Mouse (Mus musculus): ENCODE results near the gene Ifi35. TPM values are rescaled to one million over a fixed set of nuclear protein-coding genes. Genes with fewer than 3 reads are reported as not detected.
A peak's percentile ranks its signal among the peaks of the same experiment; 100 is the strongest.
"Not testable (repeated sequence)": the region's sequence is repeated elsewhere in the genome, so short reads cannot be mapped to it uniquely, and the experiment has no call there.

Gene Ifi35
- polyA plus RNA-seq, 1 experiment from 2014 or later = 17.1 TPM

- Histone ChIP-seq H3K9ac (ENCODE audit: low read length) (peak overlapping the region; percentile 83), H3K27ac (replicated peaks in 1 of 2; ENCODE audit: control insufficient read depth in 1 of 2, insufficient read depth in 1 of 2, low read depth in 2 of 2, low read length in 2 of 2) (peak overlapping the region; percentile 78 to 89), H3K4me1 (ENCODE audit: control insufficient read depth in 2 of 2, insufficient read depth in 2 of 2, low read length in 2 of 2) (peaks cover 17 to 41% of the 10 kb centered on the region in 2 experiments), H3K9me3 (ENCODE audit: control insufficient read depth, low read length) (no peaks in the 10 kb centered on the region), H3K4me2 (ENCODE audit: low read length) (peak overlapping the region; percentile 98), H3K36me3 (ENCODE audit: control insufficient read depth, insufficient read depth, low read length) (peaks cover 25% of the 10 kb centered on the region), H3K4me3 (ENCODE audit: control insufficient read depth in 1 of 2, insufficient read depth in 1 of 2, low read depth in 1 of 2, low read length in 2 of 2) (peak overlapping the region; percentile 69 to 80), H3K27me3 (ENCODE audit: control insufficient read depth, insufficient read depth, low read length) (no peaks in the 10 kb centered on the region)
- peak; percentile 49 for ATAC-seq (ENCODE audit: insufficient number of reproducible peaks, insufficient read depth, low FRiP score, low read depth)
- WGBS = under 1% methylated on average over 50 of the region's 51 CpGs
Measured at GRCm38 (mm10) chr11:101465101-101465868, 17.1 kb downstream of the Ifi35 start.

- Histone ChIP-seq H3K27me3 (ENCODE audit: control insufficient read depth, insufficient read depth, low read length) (no peaks in the 10 kb centered on the region), H3K4me3 (ENCODE audit: control insufficient read depth in 1 of 2, insufficient read depth in 1 of 2, low read depth in 1 of 2, low read length in 2 of 2) (peak within 1 kb of the TSS; percentile 69 to 80), H3K9me3 (ENCODE audit: control insufficient read depth, low read length) (no peaks in the 10 kb centered on the region), H3K36me3 (ENCODE audit: control insufficient read depth, insufficient read depth, low read length) (peaks cover 19% of the 10 kb centered on the region), H3K9ac (ENCODE audit: low read length) (peak within 1 kb of the TSS; percentile 83), H3K4me2 (ENCODE audit: low read length) (peak within 1 kb of the TSS; percentile 98), H3K27ac (replicated peaks in 1 of 2; ENCODE audit: control insufficient read depth in 1 of 2, insufficient read depth in 1 of 2, low read depth in 2 of 2, low read length in 2 of 2) (peak within 1 kb of the TSS; percentile 78 to 89), H3K4me1 (ENCODE audit: control insufficient read depth in 2 of 2, insufficient read depth in 2 of 2, low read length in 2 of 2) (peaks cover 17 to 41% of the 10 kb centered on the region in 2 experiments)
- 2% methylated on average over 56 of the region's 60 CpGs for WGBS
- ATAC-seq (ENCODE audit: insufficient number of reproducible peaks, insufficient read depth, low FRiP score, low read depth) = peak; percentile 61
Measured at GRCm38 (mm10) chr11:101465869-101466551, 17.8 kb downstream of the Ifi35 start, which contains the start of gene Vat1. Gene Vat1 (minus strand): TSS chr11:101466230.

GRCm38 (mm10) chr11:101466552-101466950, 18.3 kb downstream of the Ifi35 start:
- peak overlapping the region; percentile 83 for H3K9ac ChIP-seq (ENCODE audit: low read length)
- peaks cover 17 to 41% of the 10 kb centered on the region in 2 experiments for H3K4me1 ChIP-seq (ENCODE audit: control insufficient read depth in 2 of 2, insufficient read depth in 2 of 2, low read length in 2 of 2)
- WGBS = 41% methylated on average over 5 of the region's 5 CpGs

GRCm38 (mm10) chr11:101467477-101468262, 19.5 kb downstream of the Ifi35 start:
- H3K27me3 ChIP-seq (ENCODE audit: control insufficient read depth, insufficient read depth, low read length) = no peaks in the 10 kb centered on the region
- peak overlapping the region; percentile 23 to 35 for H3K27ac ChIP-seq (replicated peaks in 1 of 2; ENCODE audit: control insufficient read depth in 1 of 2, insufficient read depth in 1 of 2, low read depth in 2 of 2, low read length in 2 of 2)
- H3K4me2 ChIP-seq (ENCODE audit: low read length) = peak overlapping the region; percentile 98
- peak overlapping the region; percentile 84 for H3K9ac ChIP-seq (ENCODE audit: low read length)
- WGBS = 1% methylated on average over 42 of the region's 54 CpGs
- H3K9me3 ChIP-seq (ENCODE audit: control insufficient read depth, low read length) = no peaks in the 10 kb centered on the region
- H3K36me3 ChIP-seq (ENCODE audit: control insufficient read depth, insufficient read depth, low read length) = peaks cover 2% of the 10 kb centered on the region
- peaks cover 20 to 38% of the 10 kb centered on the region in 2 experiments for H3K4me1 ChIP-seq (ENCODE audit: control insufficient read depth in 2 of 2, insufficient read depth in 2 of 2, low read length in 2 of 2)
- peak; percentile 78 for ATAC-seq (ENCODE audit: insufficient number of reproducible peaks, insufficient read depth, low FRiP score, low read depth)
- peak overlapping the region; percentile 77 to 89 for H3K4me3 ChIP-seq (ENCODE audit: control insufficient read depth in 1 of 2, insufficient read depth in 1 of 2, low read depth in 1 of 2, low read length in 2 of 2)

More at GRCm38 (mm10) chr11:101466552-101466950, 18.3 kb downstream of the Ifi35 start:
- ATAC-seq (ENCODE audit: insufficient number of reproducible peaks, insufficient read depth, low FRiP score, low read depth); H3K27ac ChIP-seq (replicated peaks in 1 of 2; ENCODE audit: control insufficient read depth in 1 of 2, insufficient read depth in 1 of 2, low read depth in 2 of 2, low read length in 2 of 2); H3K9me3 ChIP-seq (ENCODE audit: control insufficient read depth, low read length); H3K27me3 ChIP-seq (ENCODE audit: control insufficient read depth, insufficient read depth, low read length): not testable (repeated sequence)
- Histone ChIP-seq H3K36me3 (ENCODE audit: control insufficient read depth, insufficient read depth, low read length) (peaks cover 14% of the 10 kb centered on the region), H3K4me2 (ENCODE audit: low read length) (peak overlapping the region; percentile 98), H3K4me3 (ENCODE audit: control insufficient read depth in 1 of 2, insufficient read depth in 1 of 2, low read depth in 1 of 2, low read length in 2 of 2) (peak overlapping the region; percentile 2 to 80; a peak in 3 of 4 replicates)

- Histone ChIP-seq H3K4me3 (ENCODE audit: control insufficient read depth in 1 of 2, insufficient read depth in 1 of 2, low read depth in 1 of 2, low read length in 2 of 2) (peak overlapping the region; percentile 77 to 89), H3K9me3 (ENCODE audit: control insufficient read depth, low read length) (no peaks in the 10 kb centered on the region), H3K4me1 (ENCODE audit: control insufficient read depth in 2 of 2, insufficient read depth in 2 of 2, low read length in 2 of 2) (peaks cover 19 to 33% of the 10 kb centered on the region in 2 experiments), H3K4me2 (ENCODE audit: low read length) (peak overlapping the region; percentile 98), H3K27ac (replicated peaks in 1 of 2; ENCODE audit: control insufficient read depth in 1 of 2, insufficient read depth in 1 of 2, low read depth in 2 of 2, low read length in 2 of 2) (peak overlapping the region in 1 of 2 experiments; percentile 35; a peak in 3 of 4 replicates), H3K36me3 (ENCODE audit: control insufficient read depth, insufficient read depth, low read length) (no peaks in the 10 kb centered on the region), H3K27me3 (ENCODE audit: control insufficient read depth, insufficient read depth, low read length) (no peaks in the 10 kb centered on the region), H3K9ac (ENCODE audit: low read length) (peak overlapping the region; percentile 84)
- WGBS = under 1% methylated on average over 31 of the region's 31 CpGs
- no peak for ATAC-seq (ENCODE audit: insufficient number of reproducible peaks, insufficient read depth, low FRiP score, low read depth)
Measured at GRCm38 (mm10) chr11:101468263-101468688, 20.1 kb downstream of the Ifi35 start.

GRCm38 (mm10) chr11:101468731-101469130, 20.5 kb downstream of the Ifi35 start:
- Histone ChIP-seq H3K27ac (replicated peaks in 1 of 2; ENCODE audit: control insufficient read depth in 1 of 2, insufficient read depth in 1 of 2, low read depth in 2 of 2, low read length in 2 of 2) (0 out of 4 replicates have a peak overlapping the region, but pooled peaks of 1 of the 2 experiments have one; percentile 35), H3K9me3 (ENCODE audit: control insufficient read depth, low read length) (no peaks in the 10 kb centered on the region), H3K4me3 (ENCODE audit: control insufficient read depth in 1 of 2, insufficient read depth in 1 of 2, low read depth in 1 of 2, low read length in 2 of 2) (peak overlapping the region; percentile 77 to 89), H3K27me3 (ENCODE audit: control insufficient read depth, insufficient read depth, low read length) (no peaks in the 10 kb centered on the region), H3K4me1 (ENCODE audit: control insufficient read depth in 2 of 2, insufficient read depth in 2 of 2, low read length in 2 of 2) (peaks cover 16 to 29% of the 10 kb centered on the region in 2 experiments), H3K36me3 (ENCODE audit: control insufficient read depth, insufficient read depth, low read length) (no peaks in the 10 kb centered on the region), H3K9ac (ENCODE audit: low read length) (peak overlapping the region; percentile 84), H3K4me2 (ENCODE audit: low read length) (peak overlapping the region; percentile 98)
- ATAC-seq (ENCODE audit: insufficient number of reproducible peaks, insufficient read depth, low FRiP score, low read depth) = no peak
- 5% methylated on average over 13 of the region's 13 CpGs for WGBS

GRCm38 (mm10) chr11:101469155-101469554, 20.9 kb downstream of the Ifi35 start:
- Histone ChIP-seq H3K27me3 (ENCODE audit: control insufficient read depth, insufficient read depth, low read length) (no peaks in the 10 kb centered on the region), H3K4me2 (ENCODE audit: low read length) (peak overlapping the region; percentile 98), H3K4me3 (ENCODE audit: control insufficient read depth in 1 of 2, insufficient read depth in 1 of 2, low read depth in 1 of 2, low read length in 2 of 2) (peak overlapping the region in 1 of 2 experiments; percentile 77; a peak in 2 of 4 replicates), H3K36me3 (ENCODE audit: control insufficient read depth, insufficient read depth, low read length) (no peaks in the 10 kb centered on the region), H3K9ac (ENCODE audit: low read length) (no peak overlapping the region), H3K9me3 (ENCODE audit: control insufficient read depth, low read length) (no peaks in the 10 kb centered on the region), H3K4me1 (ENCODE audit: control insufficient read depth in 2 of 2, insufficient read depth in 2 of 2, low read length in 2 of 2) (peaks cover 15 to 25% of the 10 kb centered on the region in 2 experiments), H3K27ac (replicated peaks in 1 of 2; ENCODE audit: control insufficient read depth in 1 of 2, insufficient read depth in 1 of 2, low read depth in 2 of 2, low read length in 2 of 2) (no peak overlapping the region)
- no peak for ATAC-seq (ENCODE audit: insufficient number of reproducible peaks, insufficient read depth, low FRiP score, low read depth)
- WGBS = 66% methylated on average over 4 of the region's 4 CpGs
